Mouse (Mus musculus) left cerebral cortex, adult 18-20 months (tissue): ENCODE results near the gene Gm17545. TPM values are rescaled to one million over a fixed set of nuclear protein-coding genes. Genes with fewer than 3 reads are reported as not detected.
A peak's percentile ranks its signal among the peaks of the same experiment; 100 is the strongest.
"Not testable (repeated sequence)": the region's sequence is repeated elsewhere in the genome, so short reads cannot be mapped to it uniquely, and the experiment has no call there.

Experiments used
- DNase-seq, 2 experiments: peaks; one replicate each; pipeline ENCODE4 v3.0.0; 2021 to 2022; ENCODE audit warnings: low spot score in 2 of 2, mixed read lengths in 1 of 2
- long read RNA-seq, 2 experiments: library from polyadenylated mRNA; stranded (forward); transcript quantifications; one replicate each; pipeline ENCODE4 v2.0.0; 2021
- total RNA-seq, 2 experiments: library from RNA; stranded (reverse); gene quantifications; 2 replicates each; pipeline ENCODE4 v1.2.3; 2021

Gene Gm17545
- total RNA-seq = not detected
- long read RNA-seq, experiment 1, partial matches to known transcripts = 0 of 2 reads
- long read RNA-seq, experiment 1, other reads (novel, unspliced or antisense) = 2 of 2 reads
- long read RNA-seq, experiment 2, partial matches to known transcripts = 0 of 1 reads
- long read RNA-seq, experiment 2, other reads (novel, unspliced or antisense) = 1 of 1 reads

DNA sequence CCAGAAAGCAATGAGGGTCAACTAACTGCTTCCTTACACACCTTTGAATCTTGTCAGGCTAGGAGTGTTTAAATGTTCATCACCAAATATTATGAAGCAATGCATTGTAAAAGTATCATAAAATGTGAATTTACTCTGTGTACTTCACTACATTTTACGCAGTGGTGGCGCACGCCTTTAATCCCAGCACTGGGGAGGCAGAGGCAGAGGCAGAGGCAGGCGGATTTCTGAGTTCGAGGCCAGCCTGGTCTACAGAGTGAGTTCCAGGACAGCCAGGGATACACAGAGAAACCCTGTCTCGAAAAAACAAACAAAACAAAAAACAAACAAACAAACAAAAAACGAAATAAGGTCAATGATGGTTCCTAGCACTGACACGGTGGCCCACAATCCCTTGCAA is at the start of gene Gm17545:
TSS of gene Gm17545 (plus strand) at position 301 of the 400 bp plus-strand sequence.
- DNase-seq = not testable (repeated sequence)

- no peak for DNase-seq
Observed at GRCm38 (mm10) chr9:22405414-22405813, 48.7 kb upstream of the Gm17545 start.

GRCm38 (mm10) chr9:22407633-22408032 is 46.5 kb upstream of the Gm17545 start:
- not testable (repeated sequence) for DNase-seq

- peak in 1 of 2 experiments; percentile 26 for DNase-seq
Observed at GRCm38 (mm10) chr9:22408344-22408743, 45.7 kb upstream of the Gm17545 start.

DNA sequence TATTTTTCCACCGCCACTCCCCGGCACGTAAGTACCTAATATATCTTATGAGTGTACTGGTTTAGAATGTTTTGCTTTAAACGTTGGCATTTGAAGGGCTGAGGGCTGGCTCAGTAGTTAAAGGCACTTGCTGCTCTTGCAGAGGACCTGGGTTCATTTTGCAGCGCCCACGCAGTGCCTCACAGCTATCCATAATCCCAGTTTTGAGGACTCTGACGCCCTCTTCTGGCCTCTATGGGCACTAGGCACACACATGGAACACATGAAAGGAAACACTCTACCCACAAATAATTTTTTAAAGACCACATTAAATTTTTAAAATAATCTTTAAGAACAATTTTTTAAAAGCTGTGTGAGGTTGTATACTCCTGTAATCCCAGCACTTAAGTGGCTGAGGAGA is 44.6 kb upstream of the Gm17545 start:
- no peak for DNase-seq

DNA sequence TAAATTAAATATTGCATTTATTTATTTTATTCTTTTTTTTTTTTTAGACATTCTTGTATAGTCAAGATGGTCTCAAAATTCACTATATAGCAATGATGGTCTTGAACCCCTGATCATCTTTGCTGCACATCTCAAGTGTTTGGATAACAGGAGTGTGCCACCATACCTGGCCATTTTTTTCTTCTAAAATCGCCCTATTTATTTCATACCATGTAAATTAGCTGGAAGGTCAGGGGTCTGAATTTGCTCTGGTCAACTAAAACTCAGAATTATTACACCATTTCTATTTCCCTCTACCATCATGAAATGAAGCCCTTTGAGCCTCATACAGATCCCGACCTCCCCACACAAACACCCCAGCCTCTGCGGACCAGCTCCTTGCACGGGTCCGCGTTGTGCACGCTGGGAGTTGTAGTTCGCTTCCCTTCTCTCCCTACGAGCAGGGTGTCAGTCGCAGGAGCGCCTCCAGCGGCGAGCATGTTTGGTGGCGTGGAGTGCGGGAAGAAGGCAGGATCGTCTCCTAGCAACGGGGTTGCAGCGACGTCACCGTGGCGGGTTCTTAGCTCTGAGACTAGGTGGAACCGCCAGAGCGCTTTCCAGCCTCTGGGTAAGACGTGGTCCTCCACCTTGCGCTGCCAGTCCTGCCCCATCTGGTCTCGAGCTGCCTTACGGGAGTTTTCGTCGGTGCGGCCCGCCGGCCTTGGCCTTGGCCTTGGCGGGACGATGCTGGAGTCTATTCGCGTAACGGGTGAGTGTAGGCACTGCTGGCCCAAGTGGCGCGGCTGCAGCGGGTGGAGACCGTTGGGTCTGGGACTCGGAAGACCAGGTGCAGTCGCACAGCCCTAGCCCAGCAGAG is 42.9 kb upstream of the Gm17545 start, which contains the start of gene 9530077C05Rik:
TSS of gene 9530077C05Rik (plus strand) at position 512 of the 856 bp plus-strand sequence.
- peak; percentile 99 for DNase-seq

- no peak for DNase-seq
Observed at GRCm38 (mm10) chr9:22416187-22416586, 37.9 kb upstream of the Gm17545 start.

DNA sequence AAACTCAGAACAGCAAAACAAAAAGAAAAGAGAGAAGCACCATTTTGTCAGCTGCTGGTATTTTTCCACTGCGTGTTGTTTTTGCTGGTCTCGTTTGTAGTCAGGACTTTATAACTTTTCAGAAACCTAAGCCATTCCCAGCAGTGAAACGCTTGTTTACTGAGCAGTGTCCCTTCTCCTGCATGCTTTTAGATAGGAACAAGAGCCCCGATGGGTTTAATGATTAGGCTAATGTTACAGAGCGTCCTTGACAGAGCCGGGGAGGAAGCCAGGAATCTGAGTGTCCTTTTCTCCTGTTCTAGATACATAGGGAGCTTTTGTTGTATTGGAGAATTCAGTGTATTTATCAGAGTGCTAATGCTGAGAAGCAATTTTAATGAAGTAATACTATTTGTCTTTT is 36.5 kb upstream of the Gm17545 start:
- no peak for DNase-seq

- no peak for DNase-seq
Observed at GRCm38 (mm10) chr9:22419877-22420276, 34.2 kb upstream of the Gm17545 start.

DNA sequence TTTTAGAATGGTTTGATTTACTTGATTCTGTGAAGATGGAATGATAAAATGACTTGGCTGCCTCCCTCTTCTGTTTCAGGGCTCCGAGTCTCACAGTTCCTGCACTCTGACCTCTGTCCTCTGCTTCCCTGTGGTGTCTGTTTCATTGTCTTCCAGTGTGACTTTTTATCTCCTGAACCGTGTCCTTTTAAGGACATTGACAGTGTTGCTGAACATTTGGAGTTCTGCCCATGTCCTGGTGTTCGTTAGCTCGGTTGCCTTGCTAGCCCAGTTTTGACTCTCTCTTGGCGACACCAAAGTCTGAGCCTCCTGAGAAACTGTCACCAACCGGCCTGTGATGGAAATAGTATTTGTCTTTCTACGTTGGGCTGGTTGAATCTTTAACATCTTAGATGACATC is 33.6 kb upstream of the Gm17545 start:
- no peak for DNase-seq

DNA sequence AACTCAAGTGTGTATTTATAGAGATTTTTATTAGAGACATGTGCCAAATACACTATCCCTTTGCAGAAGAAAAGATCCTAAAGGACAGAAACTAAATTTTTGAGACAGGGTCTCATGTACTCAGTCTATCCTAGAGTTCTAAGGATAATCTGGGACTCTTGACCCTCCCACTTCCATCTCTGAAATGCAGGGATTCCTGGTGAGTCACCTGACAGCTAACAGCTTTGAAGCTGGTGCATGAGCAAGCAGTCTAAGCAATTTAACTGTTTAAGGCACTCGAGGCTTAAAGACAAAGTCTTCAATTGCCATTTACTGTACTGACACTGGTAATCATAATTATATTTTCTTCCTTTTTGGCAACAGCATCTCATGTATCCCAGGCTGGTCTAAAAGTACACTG is 31.5 kb upstream of the Gm17545 start:
- no peak for DNase-seq

DNA sequence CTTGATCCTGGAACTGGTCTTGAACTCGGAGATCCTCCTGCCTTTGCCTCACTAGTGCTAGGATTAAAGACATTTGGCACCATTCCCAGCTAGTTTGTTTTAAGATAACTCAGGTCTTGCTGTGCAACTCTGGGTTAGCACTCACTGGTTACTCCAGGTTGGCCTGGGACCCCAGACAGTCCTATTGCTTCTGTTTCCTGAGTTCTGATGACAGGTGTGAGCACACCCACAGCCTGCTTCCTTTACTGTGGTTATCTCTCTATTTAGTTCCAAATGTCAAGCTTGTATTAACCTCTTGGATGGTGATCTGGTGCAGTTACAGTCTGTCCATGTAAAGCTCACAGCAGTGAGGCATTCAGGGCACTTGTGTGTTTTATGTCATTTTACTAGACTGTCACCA is 30.6 kb upstream of the Gm17545 start:
- no peak for DNase-seq

- no peak for DNase-seq
Observed at GRCm38 (mm10) chr9:22424196-22424595, 29.9 kb upstream of the Gm17545 start.

GRCm38 (mm10) chr9:22424719-22425118 is 29.4 kb upstream of the Gm17545 start:
- DNase-seq = no peak

- no peak for DNase-seq
Observed at GRCm38 (mm10) chr9:22428028-22428665, 25.9 kb upstream of the Gm17545 start.

- no peak for DNase-seq
Observed at GRCm38 (mm10) chr9:22428666-22429410, 25.3 kb upstream of the Gm17545 start.

GRCm38 (mm10) chr9:22429533-22430241 is 24.4 kb upstream of the Gm17545 start:
- DNase-seq = no peak

DNA sequence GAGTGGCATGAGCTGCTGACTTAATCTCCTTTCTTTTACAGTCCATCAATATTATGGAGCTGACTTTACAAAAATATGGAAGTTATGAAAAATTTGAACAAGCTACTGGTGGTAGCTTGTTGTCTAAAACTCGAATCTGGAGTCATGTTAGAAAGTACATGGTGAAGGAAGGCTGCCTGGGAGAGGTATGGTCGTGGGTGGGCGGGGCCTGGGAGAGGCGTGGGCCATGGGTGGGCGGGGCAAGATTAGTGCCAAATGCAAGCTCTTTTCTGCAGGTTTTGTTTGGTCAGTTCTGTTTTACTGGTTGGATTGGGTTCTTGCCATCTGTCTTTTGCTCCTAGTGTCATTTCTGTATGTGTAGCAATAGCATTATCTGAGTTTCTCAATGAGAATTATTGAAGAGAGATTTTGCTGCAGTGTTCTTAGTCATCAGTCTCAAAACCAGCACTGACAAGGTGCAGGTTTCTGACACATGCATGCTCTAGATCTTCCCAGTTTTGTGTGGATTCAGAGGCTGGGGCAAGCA is 23.7 kb upstream of the Gm17545 start:
- no peak for DNase-seq

DNA sequence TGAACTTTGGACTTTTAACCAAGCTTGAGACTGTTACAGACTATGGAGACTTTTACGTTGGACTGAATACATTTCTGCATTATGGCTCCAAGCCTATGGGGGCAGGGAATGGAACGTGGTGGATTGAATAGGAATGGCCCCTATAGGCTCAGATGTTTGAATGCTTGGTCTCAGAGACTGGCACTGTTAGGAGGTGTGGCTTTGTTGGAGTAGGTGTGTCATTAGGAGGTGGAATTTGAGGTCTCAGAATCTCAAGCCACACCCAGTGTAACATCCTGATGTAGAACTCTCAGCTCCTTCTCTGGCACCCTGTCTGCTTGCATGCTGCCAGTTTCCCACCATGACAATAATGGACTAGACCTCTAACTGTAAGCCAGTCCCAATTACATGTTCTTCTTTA is 20.9 kb upstream of the Gm17545 start:
- DNase-seq = no peak

DNA sequence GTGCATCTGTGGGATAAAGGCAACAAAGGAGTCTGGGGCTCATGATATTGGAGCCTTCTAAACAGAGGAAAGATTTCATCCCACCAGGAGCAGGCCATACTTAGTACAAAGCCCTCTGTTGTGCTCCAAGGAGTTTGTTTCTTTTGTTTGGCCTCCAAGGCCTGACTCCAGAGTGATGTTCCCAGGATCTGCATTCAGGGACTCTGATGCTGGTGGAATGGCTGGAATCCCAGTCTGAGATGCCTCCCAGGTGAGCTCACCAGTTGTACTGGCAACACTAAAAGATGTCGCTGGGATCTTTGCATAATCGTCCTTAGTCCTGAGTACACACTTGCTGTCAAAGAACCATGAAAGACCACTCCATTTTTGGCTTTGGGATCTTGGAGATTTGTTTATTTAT is 20.0 kb upstream of the Gm17545 start:
- no peak for DNase-seq
